Mouse (Mus musculus) right cerebral cortex, postnatal 25 days (tissue): ENCODE data around the gene Tango6.
"Not testable (repeated sequence)": the region's sequence is repeated elsewhere in the genome, so short reads cannot be mapped to it uniquely, and the experiment has no call there.

Experiments
- DNase-seq: peaks from one replicate; pipeline ENCODE4 v3.0.0; 2022

Gene Tango6

GRCm38 (mm10) chr8:106764529-106764928 lies 81.7 kb downstream of the Tango6 start:
- no peak for DNase-seq

GRCm38 (mm10) chr8:106765570-106765969 lies 82.7 kb downstream of the Tango6 start:
- no peak for DNase-seq

- no peak for DNase-seq
Measured at GRCm38 (mm10) chr8:106766736-106767135, 83.9 kb downstream of the Tango6 start.

- no peak for DNase-seq
Measured at GRCm38 (mm10) chr8:106769147-106769805, 86.4 kb downstream of the Tango6 start.

- peak; percentile 35 for DNase-seq
Measured at GRCm38 (mm10) chr8:106770596-106771179, 87.8 kb downstream of the Tango6 start.

- DNase-seq = no peak
Measured at GRCm38 (mm10) chr8:106772094-106772493, 89.2 kb downstream of the Tango6 start.

- no peak for DNase-seq
Measured at GRCm38 (mm10) chr8:106772501-106772900, 89.6 kb downstream of the Tango6 start.

- no peak for DNase-seq
Measured at GRCm38 (mm10) chr8:106774567-106775320, 91.9 kb downstream of the Tango6 start.

- no peak for DNase-seq
Measured at GRCm38 (mm10) chr8:106789623-106790022, 106.8 kb downstream of the Tango6 start.

GRCm38 (mm10) chr8:106794820-106795219 lies 112.0 kb downstream of the Tango6 start:
- no peak for DNase-seq

GRCm38 (mm10) chr8:106799821-106800220 lies 117.0 kb downstream of the Tango6 start:
- DNase-seq = no peak

GRCm38 (mm10) chr8:106801261-106801660 lies 118.4 kb downstream of the Tango6 start:
- no peak for DNase-seq

- DNase-seq = not testable (repeated sequence)
Measured at GRCm38 (mm10) chr8:106802384-106803137, 119.7 kb downstream of the Tango6 start.

GRCm38 (mm10) chr8:106805859-106806258 lies 123.0 kb downstream of the Tango6 start:
- DNase-seq = no peak

GRCm38 (mm10) chr8:106807461-106807860 lies 124.6 kb downstream of the Tango6 start:
- DNase-seq = no peak

GRCm38 (mm10) chr8:106809726-106810125 lies 126.9 kb downstream of the Tango6 start:
- DNase-seq = no peak

- DNase-seq = peak; percentile 36
Measured at GRCm38 (mm10) chr8:106810406-106810805, 127.5 kb downstream of the Tango6 start.

- no peak for DNase-seq
Measured at GRCm38 (mm10) chr8:106812560-106812959, 129.7 kb downstream of the Tango6 start.

GRCm38 (mm10) chr8:106816431-106817170 lies 133.7 kb downstream of the Tango6 start:
- DNase-seq = no peak

- no peak for DNase-seq
Measured at GRCm38 (mm10) chr8:106817171-106817545, 134.3 kb downstream of the Tango6 start.

- no peak for DNase-seq
Measured at GRCm38 (mm10) chr8:106818626-106819515, 136.0 kb downstream of the Tango6 start.
